Mouse (Mus musculus): ENCODE results near the gene 9930022D16Rik. TPM values are rescaled to one million over a fixed set of nuclear protein-coding genes. Genes with fewer than 3 reads are reported as not detected.

Gene 9930022D16Rik
- not detected for total RNA-seq (2021)
- long read RNA-seq, experiment 1: 0 reads
- long read RNA-seq, experiment 2: 0 reads

DNA sequence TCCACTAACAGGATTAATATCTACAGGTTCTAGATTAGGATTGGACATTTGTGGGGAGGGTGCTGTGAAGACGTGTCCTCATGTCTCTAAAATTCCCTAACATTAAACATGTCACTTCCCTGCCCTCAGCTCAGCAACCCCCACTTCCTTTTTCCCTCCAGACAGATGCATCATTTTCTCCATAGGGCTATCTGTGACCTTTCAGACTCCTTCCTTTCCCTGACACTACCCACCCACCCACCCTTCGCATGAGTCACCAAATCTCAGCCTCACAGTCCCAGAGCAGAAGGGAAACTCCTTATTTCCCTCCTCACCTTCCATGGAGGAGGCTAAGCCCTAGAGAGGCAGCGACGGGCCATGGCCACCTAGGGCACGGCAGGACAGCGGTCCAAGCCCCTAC, at the start of gene 9930022D16Rik:
Gene 9930022D16Rik, plus strand, starts transcription at position 301 of the 400 bp plus-strand sequence.
- DNase-seq (ENCODE audit: low spot score in 2 of 2): no peak
- intact Hi-C loops (cut with DNase I): no loop called here

DNA sequence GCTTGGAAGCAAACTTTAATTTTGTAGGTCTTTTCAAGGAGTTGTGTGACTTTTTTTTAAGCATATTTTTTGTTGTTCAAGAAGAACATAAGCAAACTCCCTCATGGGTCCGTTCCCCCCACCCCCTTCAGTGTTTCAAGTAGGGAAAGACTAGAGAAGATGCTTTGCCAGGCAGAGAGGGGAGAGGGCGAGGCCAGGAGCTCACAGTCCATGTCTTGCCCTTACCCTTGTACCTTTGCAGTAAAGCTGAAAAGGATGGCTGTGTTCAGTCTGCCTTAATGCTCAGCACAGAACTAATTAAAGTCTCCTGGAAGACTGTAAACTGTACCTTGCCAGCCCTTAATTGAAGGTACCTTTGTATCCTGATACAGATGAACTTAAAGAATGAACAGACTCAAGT, 49.4 kb upstream of the 9930022D16Rik start:
- intact Hi-C loops (cut with DNase I): no loop called here

GRCm38 (mm10) chr11:109364881-109365280, 48.8 kb upstream of the 9930022D16Rik start:
- no peak for DNase-seq (ENCODE audit: low spot score in 2 of 2)
- intact Hi-C loops (cut with DNase I): no loop called here

More for the DNA sequence above, 49.4 kb upstream of the 9930022D16Rik start:
- no peak for DNase-seq (ENCODE audit: low spot score in 2 of 2)

DNA sequence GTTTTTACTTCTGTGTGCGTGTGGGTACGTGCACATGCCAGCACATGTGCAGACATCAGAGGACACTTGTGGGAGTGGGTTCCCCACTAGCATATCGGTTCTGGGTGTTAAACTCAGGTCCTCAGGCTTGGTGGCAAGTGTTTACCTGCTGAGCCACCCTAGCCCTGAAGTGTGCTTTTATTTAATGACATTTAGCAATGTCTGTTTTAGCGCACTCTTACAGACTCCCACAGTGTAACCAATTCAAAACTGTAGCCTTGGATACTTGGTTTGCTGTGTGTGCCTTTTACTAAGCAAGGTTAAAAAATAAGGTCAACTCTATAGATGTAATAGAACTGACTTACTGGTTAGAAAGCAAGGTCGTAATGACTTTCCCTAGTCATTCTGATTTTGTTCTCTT, 47.9 kb upstream of the 9930022D16Rik start:
- DNase-seq (ENCODE audit: low spot score in 2 of 2): no peak
- intact Hi-C loops (cut with DNase I): no loop called here

GRCm38 (mm10) chr11:109366802-109367579, 46.7 kb upstream of the 9930022D16Rik start:
- intact Hi-C loops (cut with DNase I): no loop called here
- DNase-seq (ENCODE audit: low spot score in 2 of 2): no peak

GRCm38 (mm10) chr11:109369026-109369637, 44.6 kb upstream of the 9930022D16Rik start:
- DNase-seq (ENCODE audit: low spot score in 2 of 2): no peak
- intact Hi-C loops (cut with DNase I): no loop called here

- intact Hi-C loops (cut with DNase I): loop anchor here (5.0 kb wide), 1 partner anchor 52 kb away; the partner anchor contains the start of gene Amz2
- no peak for DNase-seq (ENCODE audit: low spot score in 2 of 2)
Measured at GRCm38 (mm10) chr11:109375412-109375811, 38.3 kb upstream of the 9930022D16Rik start.

DNA sequence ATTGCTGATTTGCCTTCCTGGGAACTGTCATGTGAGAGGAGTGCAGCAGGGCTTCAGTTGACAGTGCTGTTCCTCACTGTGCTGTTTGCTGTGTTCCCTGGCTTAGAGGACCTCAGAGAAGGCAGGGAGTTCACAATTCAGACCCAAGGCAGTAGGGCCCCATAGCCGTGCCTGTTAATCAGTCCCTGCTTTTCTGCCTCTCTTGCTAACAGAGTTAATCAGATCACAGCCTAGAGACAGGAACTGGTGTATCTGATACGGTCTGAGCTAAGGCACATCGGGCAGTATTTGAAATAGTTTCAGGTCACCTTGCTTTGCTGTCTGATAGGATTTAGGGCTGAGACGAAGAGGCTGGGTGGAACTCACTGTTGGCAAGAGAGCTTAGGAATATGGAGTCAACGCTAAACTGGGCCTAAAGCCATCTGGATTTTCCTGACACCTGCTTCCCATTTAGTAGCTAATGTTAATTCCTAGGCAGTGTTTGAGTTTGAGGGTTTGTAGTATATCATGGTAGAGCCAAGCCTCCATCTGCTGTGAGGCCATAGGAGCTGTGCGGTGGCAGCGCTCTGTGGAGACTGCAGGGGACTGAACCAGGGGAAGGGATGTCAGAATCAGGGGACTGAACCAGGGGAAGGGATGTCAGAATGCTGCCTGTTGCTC, 37.1 kb upstream of the 9930022D16Rik start:
- intact Hi-C loops (cut with DNase I): loop anchor here (5.0 kb wide), 1 partner anchor 51 kb away; the partner anchor contains the start of gene Amz2

GRCm38 (mm10) chr11:109377477-109377876, 36.2 kb upstream of the 9930022D16Rik start:
- no peak for DNase-seq (ENCODE audit: low spot score in 2 of 2)
- intact Hi-C loops (cut with DNase I): loop anchor here (5.0 kb wide), 1 partner anchor 50 kb away; the partner anchor contains the start of gene Amz2

More for the DNA sequence above, 37.1 kb upstream of the 9930022D16Rik start:
- DNase-seq (ENCODE audit: low spot score in 2 of 2): no peak

- intact Hi-C loops (cut with DNase I): loop anchor here (5.0 kb wide), 1 partner anchor 49 kb away; the partner anchor contains the start of gene Amz2
- no peak for DNase-seq (ENCODE audit: low spot score in 2 of 2)
Measured at GRCm38 (mm10) chr11:109378051-109378450, 35.7 kb upstream of the 9930022D16Rik start.

- no peak for DNase-seq (ENCODE audit: low spot score in 2 of 2)
- intact Hi-C loops (cut with DNase I): no loop called here
Measured at GRCm38 (mm10) chr11:109380662-109381061, 33.1 kb upstream of the 9930022D16Rik start.

DNA sequence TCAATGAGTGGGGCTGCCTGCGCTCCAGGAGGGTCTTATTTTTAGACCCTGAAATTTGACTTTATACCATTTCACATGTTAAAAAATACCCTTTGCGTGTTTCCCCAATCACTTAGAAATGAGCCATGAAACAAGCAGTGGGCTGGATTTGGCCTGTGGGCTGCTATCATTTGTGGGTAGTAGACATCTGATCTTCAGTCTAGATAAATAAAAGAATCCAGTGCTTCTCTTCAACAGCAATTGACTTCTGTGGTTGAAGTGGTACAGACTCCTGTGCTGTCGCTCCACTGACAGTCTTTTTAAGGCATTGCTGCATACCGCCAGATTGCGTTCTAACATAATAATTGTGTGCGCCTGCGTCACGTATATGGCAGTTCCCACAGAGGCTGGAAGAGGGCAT, 28.4 kb upstream of the 9930022D16Rik start:
- intact Hi-C loops (cut with DNase I): no loop called here
- no peak for DNase-seq (ENCODE audit: low spot score in 2 of 2)

GRCm38 (mm10) chr11:109389046-109389445, 24.7 kb upstream of the 9930022D16Rik start:
- DNase-seq (ENCODE audit: low spot score in 2 of 2): no peak
- intact Hi-C loops (cut with DNase I): no loop called here

DNA sequence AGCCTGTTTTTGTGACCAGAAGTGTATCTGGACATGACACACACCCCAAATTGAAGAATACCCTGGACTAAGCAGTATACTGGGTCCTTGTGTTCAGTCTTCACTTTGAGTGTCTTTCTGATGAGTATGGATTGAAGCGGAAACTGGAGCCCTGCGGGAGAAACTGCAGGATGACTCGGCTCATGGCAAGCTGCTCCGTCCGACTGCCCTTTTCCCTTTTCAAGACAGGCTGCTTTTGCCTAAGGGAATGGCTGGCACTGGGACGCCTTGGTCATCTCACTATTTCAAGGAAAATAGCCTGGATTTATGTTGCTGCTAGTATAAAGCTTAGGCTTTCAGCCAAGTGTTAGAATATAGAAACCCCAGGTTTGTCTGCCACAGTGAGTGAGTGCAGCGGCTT, 22.5 kb upstream of the 9930022D16Rik start:
- intact Hi-C loops (cut with DNase I): no loop called here
- DNase-seq (ENCODE audit: low spot score in 2 of 2): no peak

- intact Hi-C loops (cut with DNase I): no loop called here
- no peak for DNase-seq (ENCODE audit: low spot score in 2 of 2)
Measured at GRCm38 (mm10) chr11:109391760-109392159, 22.0 kb upstream of the 9930022D16Rik start.

- intact Hi-C loops (cut with DNase I): no loop called here
- no peak for DNase-seq (ENCODE audit: low spot score in 2 of 2)
Measured at GRCm38 (mm10) chr11:109392601-109393000, 21.1 kb upstream of the 9930022D16Rik start.

GRCm38 (mm10) chr11:109394758-109395157, 19.0 kb upstream of the 9930022D16Rik start:
- intact Hi-C loops (cut with DNase I): no loop called here
- no peak for DNase-seq (ENCODE audit: low spot score in 2 of 2)

GRCm38 (mm10) chr11:109395291-109395690, 18.4 kb upstream of the 9930022D16Rik start:
- no peak for DNase-seq (ENCODE audit: low spot score in 2 of 2)
- intact Hi-C loops (cut with DNase I): no loop called here

DNA sequence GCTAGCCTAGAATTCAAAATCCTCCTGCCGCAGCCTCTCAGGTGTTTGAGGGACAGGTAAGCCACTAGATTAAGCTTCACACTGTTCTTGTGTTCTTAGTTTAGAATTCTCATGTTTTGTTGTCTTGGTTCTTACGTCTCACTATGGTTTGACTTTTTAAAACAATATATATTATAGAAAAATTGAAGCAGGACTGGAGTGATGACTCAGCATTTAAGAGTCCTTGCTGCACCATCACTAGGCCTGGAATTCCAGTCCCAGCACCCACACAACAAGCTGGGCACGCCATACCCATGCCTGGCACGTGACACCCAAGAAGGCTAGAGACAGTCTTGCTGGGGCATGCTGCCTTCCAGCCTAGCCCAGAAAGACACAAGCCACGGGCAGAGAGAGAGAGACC, 7.3 kb upstream of the 9930022D16Rik start:
- no peak for DNase-seq (ENCODE audit: low spot score in 2 of 2)
- intact Hi-C loops (cut with DNase I): no loop called here

Data from left cerebral cortex, postnatal 14 days (tissue).